Mouse (Mus musculus) kidney, embryonic 16.5 days (tissue): ENCODE measurements around the gene Trim62. TPM values are rescaled to one million over a fixed set of nuclear protein-coding genes. Genes with fewer than 3 reads are reported as not detected.

Experiments used
- ATAC-seq: fragments of 200-750 bp; cut with Nextera tagmentation; 2 replicates; pipeline ENCODE4 v1.8.0; 2017; ENCODE audit warnings: moderate TSS enrichment; ENCODE audit not compliant: low FRiP score, low TSS enrichment
- H3K27ac ChIP-seq: fragments of 300-500 bp; sonication (generic); 2 replicates; pipeline ENCODE4 v1.5.1; 2014; ENCODE audit warnings: low read length
- H3K27me3 ChIP-seq: fragments of 300-500 bp; sonication (generic); 2 replicates; pipeline ENCODE4 v1.6.1; 2014; ENCODE audit warnings: low read length, control low read depth, mixed read lengths; ENCODE audit not compliant: insufficient read depth
- H3K36me3 ChIP-seq: fragments of 300-500 bp; sonication (generic); 2 replicates; pipeline ENCODE4 v1.6.1; 2014; ENCODE audit warnings: low read length, control low read depth, mixed read lengths; ENCODE audit not compliant: insufficient read depth
- H3K4me1 ChIP-seq: fragments of 300-500 bp; sonication (generic); 2 replicates; pipeline ENCODE4 v1.6.1; 2014; ENCODE audit warnings: low read length, control low read depth, mixed read lengths; ENCODE audit not compliant: insufficient read depth
- H3K4me2 ChIP-seq: fragments of 300-500 bp; sonication (generic); replicated peaks from 2 replicates; pipeline ENCODE4 v1.6.1; 2014; ENCODE audit warnings: low read depth, low read length
- H3K4me3 ChIP-seq: fragments of 300-500 bp; sonication (generic); 2 replicates; pipeline ENCODE4 v1.5.1; 2014; ENCODE audit warnings: mild to moderate bottlenecking, low read length
- H3K9ac ChIP-seq: fragments of 300-500 bp; sonication (generic); replicated peaks from 2 replicates; pipeline ENCODE4 v1.6.1; 2014; ENCODE audit warnings: low read length
- H3K9me3 ChIP-seq: fragments of 300-500 bp; sonication (generic); 2 replicates; pipeline ENCODE4 v1.6.1; 2016; ENCODE audit warnings: low read length, control low read depth
- WGBS: fragments of 180-500 bp; shearing (Covaris S2); extraction: QIAGEN DNeasy Blood & Tissue Kit; methylation state at CpG from one replicate; pipeline ENCODE4 v1.1.7; 2014; 5-methylcytosine and 5-hydroxymethylcytosine counted together
- polyA plus RNA-seq: library from polyadenylated mRNA; unstranded; fragments of >200 nt; fragmentation: Nextera tagmentation; extraction: Ambion mirVana; gene quantifications from 2 replicates; pipeline ENCODE4 v1.2.1, GENCODE M21; 2015

Trim62 gene
- polyA plus RNA-seq, 1 experiment from 2014 or later = 6.4 TPM

- peaks cover 16% of the 10 kb centered on the region for H3K36me3 ChIP-seq
- 35% methylated on average over 8 of the region's 8 CpGs for WGBS
- no peak for ATAC-seq
Measured at GRCm38 (mm10) chr4:128905251-128905650, 21.9 kb downstream of the Trim62 start.

GRCm38 (mm10) chr4:128906757-128907156, 23.4 kb downstream of the Trim62 start:
- peaks cover 35% of the 10 kb centered on the region for H3K4me1 ChIP-seq
- H3K27me3 ChIP-seq = no peaks in the 10 kb centered on the region
- no peaks in the 10 kb centered on the region for H3K9me3 ChIP-seq
- ATAC-seq = peak; percentile 66
- no peak overlapping the region for H3K4me3 ChIP-seq
- H3K9ac ChIP-seq = no peak overlapping the region
- no peak overlapping the region for H3K4me2 ChIP-seq
- WGBS = 41% methylated on average over 8 of the region's 8 CpGs
- peak overlapping the region; percentile 76 for H3K27ac ChIP-seq
- H3K36me3 ChIP-seq = peaks cover 20% of the 10 kb centered on the region

More at GRCm38 (mm10) chr4:128905251-128905650, 21.9 kb downstream of the Trim62 start:
- H3K9ac ChIP-seq = no peak overlapping the region
- H3K9me3 ChIP-seq = no peaks in the 10 kb centered on the region
- H3K27me3 ChIP-seq = no peaks in the 10 kb centered on the region
- H3K4me1 ChIP-seq = peaks cover 35% of the 10 kb centered on the region
- H3K27ac ChIP-seq = 0 out of 2 replicates have a peak overlapping the region, but pooled peaks have one; percentile 37
- no peak overlapping the region for H3K4me2 ChIP-seq
- H3K4me3 ChIP-seq = no peak overlapping the region

- 0 out of 2 replicates have a peak, but pooled peaks have one; percentile 5 for ATAC-seq
- Histone ChIP-seq H3K27ac (peak overlapping the region; percentile 76), H3K4me3 (no peak overlapping the region), H3K4me1 (peaks cover 35% of the 10 kb centered on the region), H3K4me2 (no peak overlapping the region), H3K9ac (peak overlapping the region; percentile 35; the same call in 1 of the 2 replicates), H3K36me3 (peaks cover 18% of the 10 kb centered on the region), H3K27me3 (no peaks in the 10 kb centered on the region), H3K9me3 (no peaks in the 10 kb centered on the region)
- 65% methylated on average over 12 of the region's 12 CpGs for WGBS
Measured at GRCm38 (mm10) chr4:128907238-128907968, 24.0 kb downstream of the Trim62 start.

GRCm38 (mm10) chr4:128908586-128909377, 25.4 kb downstream of the Trim62 start:
- Histone ChIP-seq H3K27ac (no peak overlapping the region), H3K27me3 (no peaks in the 10 kb centered on the region), H3K4me2 (no peak overlapping the region), H3K9me3 (no peaks in the 10 kb centered on the region), H3K4me1 (peaks cover 32% of the 10 kb centered on the region), H3K9ac (no peak overlapping the region), H3K4me3 (no peak overlapping the region), H3K36me3 (peaks cover 12% of the 10 kb centered on the region)
- WGBS = 64% methylated on average over 24 of the region's 24 CpGs
- 0 out of 2 replicates have a peak, but pooled peaks have one; percentile 14 for ATAC-seq

GRCm38 (mm10) chr4:128909378-128909831, 26.0 kb downstream of the Trim62 start:
- Histone ChIP-seq H3K4me1 (peaks cover 26% of the 10 kb centered on the region), H3K9me3 (no peaks in the 10 kb centered on the region), H3K36me3 (peaks cover 12% of the 10 kb centered on the region), H3K4me2 (no peak overlapping the region), H3K4me3 (no peak overlapping the region), H3K9ac (no peak overlapping the region), H3K27ac (no peak overlapping the region), H3K27me3 (no peaks in the 10 kb centered on the region)
- 85% methylated on average over 14 of the region's 14 CpGs for WGBS
- ATAC-seq = no peak

GRCm38 (mm10) chr4:128910276-128911063, 27.1 kb downstream of the Trim62 start:
- peaks cover 12% of the 10 kb centered on the region for H3K36me3 ChIP-seq
- H3K27me3 ChIP-seq = no peaks in the 10 kb centered on the region
- no peak overlapping the region for H3K4me2 ChIP-seq
- H3K9me3 ChIP-seq = no peaks in the 10 kb centered on the region
- H3K4me3 ChIP-seq = no peak overlapping the region
- WGBS = 78% methylated on average over 8 of the region's 8 CpGs
- no peak for ATAC-seq
- H3K27ac ChIP-seq = no peak overlapping the region
- peaks cover 16% of the 10 kb centered on the region for H3K4me1 ChIP-seq
- no peak overlapping the region for H3K9ac ChIP-seq

- no peaks in the 10 kb centered on the region for H3K9me3 ChIP-seq
- no peak overlapping the region for H3K4me3 ChIP-seq
- no peak overlapping the region for H3K9ac ChIP-seq
- peaks cover 6% of the 10 kb centered on the region for H3K4me1 ChIP-seq
- H3K27ac ChIP-seq = no peak overlapping the region
- peaks cover 12% of the 10 kb centered on the region for H3K36me3 ChIP-seq
- WGBS = 85% methylated on average over 10 of the region's 10 CpGs
- H3K27me3 ChIP-seq = no peaks in the 10 kb centered on the region
- no peak for ATAC-seq
- H3K4me2 ChIP-seq = no peak overlapping the region
Measured at GRCm38 (mm10) chr4:128912085-128912484, 28.7 kb downstream of the Trim62 start.

GRCm38 (mm10) chr4:128913794-128914193, 30.4 kb downstream of the Trim62 start:
- ATAC-seq = no peak
- peaks cover 3% of the 10 kb centered on the region; the same call in 1 of the 2 replicates for H3K4me1 ChIP-seq
- no peak overlapping the region for H3K4me3 ChIP-seq
- WGBS = 17% methylated on average over 4 of the region's 4 CpGs
- no peak overlapping the region for H3K4me2 ChIP-seq
- H3K27me3 ChIP-seq = no peaks in the 10 kb centered on the region
- no peak overlapping the region for H3K9ac ChIP-seq
- no peaks in the 10 kb centered on the region for H3K9me3 ChIP-seq
- peaks cover 12% of the 10 kb centered on the region for H3K36me3 ChIP-seq
- H3K27ac ChIP-seq = no peak overlapping the region

GRCm38 (mm10) chr4:128917119-128917518, 33.7 kb downstream of the Trim62 start:
- no peak for ATAC-seq
- no peak overlapping the region for H3K9ac ChIP-seq
- H3K27ac ChIP-seq = no peak overlapping the region
- no peaks in the 10 kb centered on the region for H3K36me3 ChIP-seq
- H3K27me3 ChIP-seq = no peaks in the 10 kb centered on the region
- 72% methylated on average over 3 of the region's 3 CpGs for WGBS
- H3K9me3 ChIP-seq = no peaks in the 10 kb centered on the region
- no peak overlapping the region for H3K4me2 ChIP-seq
- no peak overlapping the region for H3K4me3 ChIP-seq
- peaks cover 7% of the 10 kb centered on the region for H3K4me1 ChIP-seq
